Mouse (Mus musculus) ES-Bruce4 (cell line): ENCODE data around the gene Rptor. TPM values are rescaled to one million over a fixed set of nuclear protein-coding genes. Genes with fewer than 3 reads are reported as not detected.
A peak's percentile ranks its signal among the peaks of the same experiment; 100 is the strongest.

Source experiments
- H3K27ac ChIP-seq: 2 replicates; pipeline ENCODE4 v1.5.1; 2012; ENCODE audit warnings: low read length, inconsistent platforms; ENCODE audit not compliant: insufficient read depth
- H3K27me3 ChIP-seq: 2 replicates; pipeline ENCODE4 v1.6.1; 2012; ENCODE audit warnings: mild to moderate bottlenecking, low read length, inconsistent platforms; ENCODE audit not compliant: control insufficient read depth, poor library complexity, insufficient read depth, severe bottlenecking
- H3K36me3 ChIP-seq: 2 replicates; pipeline ENCODE4 v1.6.1; 2012; ENCODE audit warnings: inconsistent platforms, mild to moderate bottlenecking, low read length, moderate library complexity; ENCODE audit not compliant: control insufficient read depth, poor library complexity, insufficient read depth, severe bottlenecking
- H3K4me1 ChIP-seq: one replicate; pipeline ENCODE4 v1.8.1; 2011; ENCODE audit warnings: low read length; ENCODE audit not compliant: control insufficient read depth, insufficient read depth
- H3K4me3 ChIP-seq: 2 replicates; pipeline ENCODE4 v1.5.1; 2011; ENCODE audit warnings: low read depth, mild to moderate bottlenecking, low read length
- H3K9ac ChIP-seq: 2 replicates; pipeline ENCODE4 v1.6.1; 2012; ENCODE audit warnings: low read depth, mild to moderate bottlenecking, inconsistent platforms; ENCODE audit not compliant: poor library complexity, severe bottlenecking
- H3K9me3 ChIP-seq: replicated peaks from 2 replicates; pipeline ENCODE4 v1.6.1; 2012; ENCODE audit warnings: mild to moderate bottlenecking, low read length, inconsistent platforms; ENCODE audit not compliant: control insufficient read depth, poor library complexity, insufficient read depth, severe bottlenecking
- CTCF ChIP-seq: IDR thresholded peaks from one replicate; pipeline ENCODE4 v1.8.1; 2011; ENCODE audit warnings: low read depth, low read length
- EP300 ChIP-seq: IDR thresholded peaks from 2 replicates; pipeline ENCODE4 v1.6.1; 2011; ENCODE audit warnings: low read depth, low read length; ENCODE audit not compliant: insufficient read depth
- POLR2A ChIP-seq: IDR thresholded peaks from one replicate; pipeline ENCODE4 v1.8.1; 2011; ENCODE audit warnings: low read length; ENCODE audit not compliant: insufficient read depth
- polyA plus RNA-seq: library from polyadenylated mRNA; stranded (reverse); fragments of >200 nt; gene quantifications from 2 replicates; pipeline ENCODE4 v1.2.4, GENCODE M21; 2011; ENCODE audit warnings: low read depth; ENCODE audit not compliant: missing spikeins, insufficient read depth, insufficient read length

Rptor gene
- polyA plus RNA-seq, 1 experiment = 41.5 TPM

DNA sequence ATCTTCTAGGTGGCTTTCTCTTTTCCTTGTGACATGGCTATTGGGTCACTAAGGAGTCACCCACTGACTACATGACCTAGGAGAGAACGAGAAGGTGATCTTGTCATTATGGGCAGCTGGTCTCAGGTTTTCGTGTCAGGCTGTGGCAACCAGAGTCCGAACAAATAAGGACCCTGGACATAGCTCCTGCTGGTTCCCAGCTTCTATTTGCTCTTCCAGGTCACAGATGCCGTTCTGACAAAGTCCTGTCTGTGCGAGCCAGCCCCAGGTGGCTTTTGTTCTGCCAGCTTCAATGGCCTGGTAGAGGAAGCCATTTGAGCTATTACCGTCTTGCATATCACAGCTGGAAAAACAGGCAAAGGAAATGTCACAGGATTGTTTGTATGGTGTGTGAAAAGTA is 40.4 kb upstream of the Rptor start:
- TF ChIP-seq POLR2A (no peak), CTCF (no peak), EP300 (no peak)
- H3K36me3 ChIP-seq = no peaks in the 10 kb centered on the region
- H3K27ac ChIP-seq = no peak overlapping the region
- H3K4me1 ChIP-seq = no peaks in the 10 kb centered on the region
- H3K4me3 ChIP-seq = no peak overlapping the region
- no peaks in the 10 kb centered on the region for H3K27me3 ChIP-seq
- H3K9me3 ChIP-seq = no peaks in the 10 kb centered on the region
- no peak overlapping the region for H3K9ac ChIP-seq

DNA sequence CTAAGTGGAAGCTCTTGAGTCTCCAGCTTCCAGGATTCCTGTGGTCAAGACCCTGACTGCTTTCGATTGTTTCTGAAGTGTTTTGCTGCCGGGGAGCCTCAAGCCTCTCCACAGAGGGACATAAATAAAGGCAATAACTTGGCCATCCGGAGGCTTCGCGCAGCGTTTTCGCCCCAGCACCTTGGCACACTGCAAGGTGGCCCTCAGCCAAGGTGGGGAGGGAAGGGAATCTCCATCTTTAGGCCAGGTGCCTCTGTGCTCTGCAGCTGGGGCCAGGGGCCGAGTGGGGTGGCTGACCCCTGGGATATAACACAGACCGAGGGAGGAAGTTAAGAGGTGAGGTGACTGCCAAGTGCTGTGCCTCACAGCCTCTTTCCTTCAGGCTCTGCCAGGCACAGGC is 39.5 kb upstream of the Rptor start:
- H3K27me3 ChIP-seq = no peaks in the 10 kb centered on the region
- H3K27ac ChIP-seq = no peak overlapping the region
- H3K36me3 ChIP-seq = no peaks in the 10 kb centered on the region
- H3K4me3 ChIP-seq = no peak overlapping the region
- no peaks in the 10 kb centered on the region for H3K9me3 ChIP-seq
- no peak for TF ChIP-seq EP300
- no peak for TF ChIP-seq POLR2A
- no peak for TF ChIP-seq CTCF
- H3K4me1 ChIP-seq = no peaks in the 10 kb centered on the region
- no peak overlapping the region for H3K9ac ChIP-seq

DNA sequence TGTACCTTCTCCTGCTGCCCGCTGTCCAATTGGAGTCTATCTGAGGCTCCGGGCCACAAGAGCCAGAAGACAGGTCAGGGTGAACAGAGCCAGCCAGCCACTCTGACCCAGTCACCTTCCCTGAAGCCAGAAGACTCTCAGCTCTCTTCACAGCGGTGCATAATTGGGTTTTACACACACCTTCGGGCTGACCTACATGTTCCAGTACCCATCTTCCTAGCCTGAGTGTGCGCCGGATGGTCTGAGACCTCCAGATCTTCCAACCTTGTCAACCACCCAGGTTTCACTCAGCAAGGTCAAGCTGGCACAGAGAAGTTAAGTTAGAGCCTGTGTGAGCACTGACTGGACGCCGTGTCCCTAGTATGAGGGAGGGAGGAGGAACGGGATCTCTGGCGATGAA is 38.3 kb upstream of the Rptor start:
- Histone ChIP-seq H3K9ac (no peak overlapping the region), H3K27me3 (no peaks in the 10 kb centered on the region), H3K36me3 (no peaks in the 10 kb centered on the region), H3K4me3 (no peak overlapping the region), H3K27ac (no peak overlapping the region), H3K4me1 (no peaks in the 10 kb centered on the region), H3K9me3 (no peaks in the 10 kb centered on the region)
- no peak for TF ChIP-seq POLR2A
- TF ChIP-seq CTCF = no peak
- TF ChIP-seq EP300 = no peak

DNA sequence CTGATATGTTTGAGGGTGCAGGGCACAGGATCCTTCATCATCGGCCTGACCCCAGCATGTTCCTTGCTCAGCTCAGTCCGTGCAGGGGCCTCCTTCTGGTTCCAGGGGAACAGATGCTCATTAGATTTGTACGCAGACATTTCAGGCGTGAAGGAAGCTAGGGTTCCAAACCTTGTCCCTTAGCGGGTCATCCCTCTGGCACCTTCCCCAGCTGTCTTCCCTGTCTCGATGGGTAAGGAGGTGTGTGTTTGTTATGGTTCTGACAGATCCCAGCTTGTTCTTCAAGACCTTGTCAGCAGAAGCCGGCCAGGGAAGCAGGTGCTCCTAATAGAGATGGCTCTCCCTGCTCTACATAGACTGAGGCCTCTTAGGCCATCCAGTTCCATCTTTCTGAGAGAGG is 37.7 kb upstream of the Rptor start:
- H3K4me3 ChIP-seq = no peak overlapping the region
- no peak overlapping the region for H3K27ac ChIP-seq
- H3K27me3 ChIP-seq = no peaks in the 10 kb centered on the region
- no peaks in the 10 kb centered on the region for H3K36me3 ChIP-seq
- TF ChIP-seq EP300 = no peak
- no peak for TF ChIP-seq POLR2A
- TF ChIP-seq CTCF = no peak
- H3K4me1 ChIP-seq = no peaks in the 10 kb centered on the region
- H3K9me3 ChIP-seq = no peaks in the 10 kb centered on the region
- no peak overlapping the region for H3K9ac ChIP-seq

GRCm38 (mm10) chr11:119565684-119566083 is 37.0 kb upstream of the Rptor start:
- no peaks in the 10 kb centered on the region for H3K9me3 ChIP-seq
- H3K4me3 ChIP-seq = peak overlapping the region; percentile 53
- no peaks in the 10 kb centered on the region for H3K4me1 ChIP-seq
- no peaks in the 10 kb centered on the region for H3K36me3 ChIP-seq
- no peak for TF ChIP-seq EP300
- no peak for TF ChIP-seq POLR2A
- no peak for TF ChIP-seq CTCF
- no peak overlapping the region for H3K27ac ChIP-seq
- no peaks in the 10 kb centered on the region for H3K27me3 ChIP-seq
- no peak overlapping the region; the same call in 1 of the 2 replicates for H3K9ac ChIP-seq

DNA sequence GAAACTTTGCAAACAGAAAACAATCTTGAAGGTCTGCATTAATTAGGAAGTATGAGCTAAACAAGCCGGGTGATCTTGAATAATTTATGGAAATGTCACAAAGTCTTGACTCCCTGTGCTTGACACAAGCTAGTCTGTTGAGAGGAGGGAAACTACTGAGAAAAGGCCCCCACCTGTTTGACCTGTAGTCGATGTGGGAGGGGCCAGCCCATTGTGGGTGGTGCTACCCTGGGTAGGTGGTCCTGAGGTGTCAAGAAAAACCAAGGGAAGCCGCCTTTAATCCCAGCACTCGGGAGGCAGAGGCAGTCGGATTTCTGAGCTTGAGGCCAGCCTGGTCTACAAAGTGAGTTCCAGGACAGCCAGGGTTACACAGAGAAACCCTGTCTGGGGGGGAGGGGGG is 36.5 kb upstream of the Rptor start:
- no peaks in the 10 kb centered on the region for H3K4me1 ChIP-seq
- TF ChIP-seq POLR2A (no peak), CTCF (no peak), EP300 (no peak)
- no peak overlapping the region for H3K27ac ChIP-seq
- no peaks in the 10 kb centered on the region for H3K27me3 ChIP-seq
- H3K4me3 ChIP-seq = no peak overlapping the region
- H3K9ac ChIP-seq = no peak overlapping the region; the same call in 1 of the 2 replicates
- no peaks in the 10 kb centered on the region for H3K9me3 ChIP-seq
- no peaks in the 10 kb centered on the region for H3K36me3 ChIP-seq
